Mouse (Mus musculus) lung, postnatal 0 days (tissue): ENCODE measurements around the gene Smim26. TPM values are rescaled to one million over a fixed set of nuclear protein-coding genes. Genes with fewer than 3 reads are reported as not detected.
A peak's percentile ranks its signal among the peaks of the same experiment; 100 is the strongest.

Experiments used
- ATAC-seq: fragments of 200-750 bp; cut with Nextera tagmentation; 2 replicates; pipeline ENCODE4 v1.8.0; 2017; ENCODE audit warnings: moderate library complexity
- DNase-seq: peaks from one replicate; pipeline ENCODE4 v3.0.0-alpha.2; 2016; ENCODE audit warnings: low spot score
- H3K27ac ChIP-seq: fragments of 300-500 bp; sonication (generic); 2 replicates; pipeline ENCODE4 v1.5.1; 2014; ENCODE audit warnings: antibody characterized with exemption, mild to moderate bottlenecking, low read length, mixed read lengths
- H3K27me3 ChIP-seq: fragments of 300-500 bp; sonication (generic); replicated peaks from 2 replicates; pipeline ENCODE4 v1.6.1; 2014; ENCODE audit warnings: low read length, mixed read lengths; ENCODE audit not compliant: insufficient read depth
- H3K36me3 ChIP-seq: fragments of 300-500 bp; sonication (generic); 2 replicates; pipeline ENCODE4 v1.6.1; 2014; ENCODE audit warnings: low read length, mixed read lengths; ENCODE audit not compliant: insufficient read depth
- H3K4me1 ChIP-seq: fragments of 300-500 bp; sonication (generic); 2 replicates; pipeline ENCODE4 v1.6.1; 2014; ENCODE audit warnings: antibody characterized with exemption, low read depth, low read length, mixed read lengths; ENCODE audit not compliant: insufficient read depth
- H3K4me2 ChIP-seq: fragments of 300-500 bp; sonication (generic); replicated peaks from 2 replicates; pipeline ENCODE4 v1.6.1; 2014; ENCODE audit warnings: low read depth, mild to moderate bottlenecking, low read length, moderate library complexity, mixed read lengths
- H3K4me3 ChIP-seq: fragments of 300-500 bp; sonication (generic); 2 replicates; pipeline ENCODE4 v1.5.1; 2014; ENCODE audit warnings: low read depth, low read length
- H3K9ac ChIP-seq: fragments of 300-500 bp; sonication (generic); replicated peaks from 2 replicates; pipeline ENCODE4 v1.6.1; 2014; ENCODE audit warnings: low read depth, mild to moderate bottlenecking
- H3K9me3 ChIP-seq: fragments of 300-500 bp; sonication (generic); 2 replicates; pipeline ENCODE4 v1.6.1; 2016; ENCODE audit warnings: low read length, mixed read lengths
- CTCF ChIP-seq: IDR thresholded peaks from 2 replicates; pipeline ENCODE4 v1.5.1; 2016; ENCODE audit warnings: antibody characterized with exemption, mild to moderate bottlenecking
- EP300 ChIP-seq: IDR thresholded peaks from 2 replicates; pipeline ENCODE4 v1.6.1; 2016; ENCODE audit warnings: antibody characterized with exemption, mild to moderate bottlenecking, control low read depth
- WGBS: fragments of 180-500 bp; shearing (Covaris S2); extraction: QIAGEN DNeasy Blood & Tissue Kit; methylation state at CpG from one replicate; pipeline ENCODE4 v1.1.7; 2014; 5-methylcytosine and 5-hydroxymethylcytosine counted together
- polyA plus RNA-seq: library from polyadenylated mRNA; unstranded; fragments of >200 nt; fragmentation: Nextera tagmentation; extraction: Ambion mirVana; gene quantifications from 2 replicates; pipeline ENCODE4 v1.2.1, GENCODE M21; 2015

Smim26 gene
- polyA plus RNA-seq, result 38.6 and 41.7 TPM in 2 replicates

GRCm38 (mm10) chr2:144593951-144594651 is at the start of gene Smim26:
TSS of gene Smim26 (plus strand) at chr2:144594054.
- TF ChIP-seq EP300, result no peak
- no peak for TF ChIP-seq CTCF
- H3K27ac ChIP-seq, result no peak within 1 kb of the TSS; the same call in 1 of the 2 replicates
- DNase-seq, result peak; percentile 93
- ATAC-seq, result peak; percentile 99
- H3K27me3 ChIP-seq, result no peaks in the 10 kb centered on the region
- H3K4me1 ChIP-seq, result no peaks in the 10 kb centered on the region
- peak within 1 kb of the TSS; percentile 60 for H3K4me3 ChIP-seq
- H3K9me3 ChIP-seq, result no peaks in the 10 kb centered on the region
- under 1% methylated on average over 31 of the region's 31 CpGs for WGBS
- peak within 1 kb of the TSS; percentile 63 for H3K9ac ChIP-seq
- peak within 1 kb of the TSS; percentile 65 for H3K4me2 ChIP-seq
- no peaks in the 10 kb centered on the region; the same call in 1 of the 2 replicates for H3K36me3 ChIP-seq

- DNase-seq, result peak; percentile 54
- Histone ChIP-seq H3K4me2 (no peak overlapping the region), H3K9ac (no peak overlapping the region), H3K36me3 (0 out of 2 replicates have a peak, but pooled peaks cover 7% of the 10 kb centered on the region), H3K4me3 (no peak overlapping the region), H3K9me3 (no peaks in the 10 kb centered on the region), H3K27ac (no peak overlapping the region), H3K27me3 (no peaks in the 10 kb centered on the region), H3K4me1 (no peaks in the 10 kb centered on the region)
- WGBS, result 45% methylated on average over 6 of the region's 6 CpGs
- TF ChIP-seq CTCF (peak; percentile 32), EP300 (no peak)
- ATAC-seq, result peak; percentile 85
Observed at GRCm38 (mm10) chr2:144544630-144545029, 49.2 kb upstream of the Smim26 start.

GRCm38 (mm10) chr2:144545061-144545460 is 48.8 kb upstream of the Smim26 start:
- Histone ChIP-seq H3K27ac (no peak overlapping the region), H3K36me3 (0 out of 2 replicates have a peak, but pooled peaks cover 4% of the 10 kb centered on the region), H3K4me2 (no peak overlapping the region), H3K4me3 (no peak overlapping the region), H3K9me3 (no peaks in the 10 kb centered on the region), H3K4me1 (peaks cover 3% of the 10 kb centered on the region; the same call in 1 of the 2 replicates), H3K9ac (no peak overlapping the region), H3K27me3 (no peaks in the 10 kb centered on the region)
- WGBS, result 62% methylated on average over 2 of the region's 2 CpGs
- TF ChIP-seq EP300, result no peak
- TF ChIP-seq CTCF, result no peak
- ATAC-seq (no peak), DNase-seq (no peak)

GRCm38 (mm10) chr2:144545481-144545880 is 48.4 kb upstream of the Smim26 start:
- H3K27me3 ChIP-seq, result no peaks in the 10 kb centered on the region
- DNase-seq (no peak), ATAC-seq (no peak)
- H3K9ac ChIP-seq, result no peak overlapping the region
- H3K27ac ChIP-seq, result no peak overlapping the region; the same call in 1 of the 2 replicates
- 0 out of 2 replicates have a peak, but pooled peaks cover 4% of the 10 kb centered on the region for H3K36me3 ChIP-seq
- TF ChIP-seq CTCF (no peak), EP300 (no peak)
- peaks cover 4% of the 10 kb centered on the region; the same call in 1 of the 2 replicates for H3K4me1 ChIP-seq
- no peak overlapping the region for H3K4me3 ChIP-seq
- 10% methylated on average over 1 of the region's 1 CpGs for WGBS
- no peaks in the 10 kb centered on the region for H3K9me3 ChIP-seq
- no peak overlapping the region for H3K4me2 ChIP-seq

GRCm38 (mm10) chr2:144547559-144547958 is 46.3 kb upstream of the Smim26 start:
- Histone ChIP-seq H3K36me3 (0 out of 2 replicates have a peak, but pooled peaks cover 4% of the 10 kb centered on the region), H3K4me1 (peaks cover 4% of the 10 kb centered on the region; the same call in 1 of the 2 replicates), H3K9ac (no peak overlapping the region), H3K4me3 (no peak overlapping the region), H3K9me3 (no peaks in the 10 kb centered on the region), H3K4me2 (no peak overlapping the region), H3K27ac (0 out of 2 replicates have a peak overlapping the region, but pooled peaks have one; percentile 20), H3K27me3 (no peaks in the 10 kb centered on the region)
- ATAC-seq, result no peak
- TF ChIP-seq CTCF, result no peak
- WGBS, result 57% methylated on average over 4 of the region's 4 CpGs
- DNase-seq, result no peak

DNA sequence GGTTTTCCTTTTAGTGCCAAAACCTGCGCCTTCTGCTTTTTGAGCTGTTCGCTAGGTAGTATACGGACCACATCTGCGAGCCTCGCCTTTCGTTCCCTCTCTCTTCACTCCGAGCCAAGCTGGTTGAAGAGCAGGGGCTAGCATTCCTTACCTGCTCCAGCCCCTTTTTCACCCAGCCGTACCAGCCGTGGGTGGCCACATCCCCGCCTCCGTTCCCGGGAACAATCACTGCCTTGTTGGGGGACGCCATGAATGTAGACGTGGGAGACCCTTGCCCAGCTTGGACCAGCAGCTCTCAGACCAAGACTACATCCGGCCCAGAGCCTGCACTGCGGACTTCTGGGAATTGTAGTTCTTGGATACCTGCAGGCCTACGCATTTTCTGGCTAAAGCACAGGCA is 43.3 kb upstream of the Smim26 start, which contains the start of gene Rbbp9:
Gene Rbbp9, minus strand, starts transcription at position 341 of the 400 bp plus-strand sequence.
- peak; percentile 85 for DNase-seq
- H3K27me3 ChIP-seq, result no peaks in the 10 kb centered on the region
- TF ChIP-seq CTCF, result no peak
- TF ChIP-seq EP300, result no peak
- peak within 1 kb of the TSS; percentile 75 for H3K4me2 ChIP-seq
- H3K4me1 ChIP-seq, result peaks cover 4% of the 10 kb centered on the region; the same call in 1 of the 2 replicates
- WGBS, result under 1% methylated on average over 17 of the region's 17 CpGs
- peak within 1 kb of the TSS; percentile 65 for H3K9ac ChIP-seq
- no peaks in the 10 kb centered on the region for H3K9me3 ChIP-seq
- ATAC-seq, result peak; percentile 86
- no peaks in the 10 kb centered on the region for H3K36me3 ChIP-seq
- peak within 1 kb of the TSS; percentile 77 for H3K27ac ChIP-seq
- H3K4me3 ChIP-seq, result peak within 1 kb of the TSS; percentile 77
